Mouse (Mus musculus) cerebellum, postnatal 10 days (tissue): ENCODE data around the gene Snx6.

Experiments
- DNase-seq, 2 experiments: peaks; one replicate each; pipeline ENCODE4 v3.0.0; 2021; ENCODE audit warnings: mixed read lengths in 2 of 2

Snx6 gene

DNA sequence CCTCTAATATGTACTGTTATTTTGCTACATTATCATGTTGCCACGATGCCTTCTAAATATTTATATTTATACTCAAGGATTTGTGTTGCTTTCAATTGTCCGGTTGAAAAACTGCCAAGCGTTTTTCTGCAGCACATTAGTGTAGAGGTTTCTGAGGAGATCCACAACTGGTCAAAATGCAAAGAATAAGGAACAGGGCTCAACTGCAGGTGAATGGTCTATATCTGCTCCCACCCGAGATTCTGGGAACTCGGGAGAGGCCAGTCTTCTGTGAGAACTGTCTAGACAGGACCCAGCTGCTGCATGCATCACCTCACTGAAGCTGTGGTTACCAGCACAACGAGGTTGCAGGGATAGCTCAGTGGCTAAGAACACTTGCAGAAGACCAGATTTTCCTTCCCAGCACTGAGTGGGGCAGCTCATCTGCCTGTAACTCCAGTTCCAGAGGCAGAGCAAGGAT lies 97.7 kb downstream of the Snx6 start:
- peak; percentile 26 to 53 for DNase-seq

DNA sequence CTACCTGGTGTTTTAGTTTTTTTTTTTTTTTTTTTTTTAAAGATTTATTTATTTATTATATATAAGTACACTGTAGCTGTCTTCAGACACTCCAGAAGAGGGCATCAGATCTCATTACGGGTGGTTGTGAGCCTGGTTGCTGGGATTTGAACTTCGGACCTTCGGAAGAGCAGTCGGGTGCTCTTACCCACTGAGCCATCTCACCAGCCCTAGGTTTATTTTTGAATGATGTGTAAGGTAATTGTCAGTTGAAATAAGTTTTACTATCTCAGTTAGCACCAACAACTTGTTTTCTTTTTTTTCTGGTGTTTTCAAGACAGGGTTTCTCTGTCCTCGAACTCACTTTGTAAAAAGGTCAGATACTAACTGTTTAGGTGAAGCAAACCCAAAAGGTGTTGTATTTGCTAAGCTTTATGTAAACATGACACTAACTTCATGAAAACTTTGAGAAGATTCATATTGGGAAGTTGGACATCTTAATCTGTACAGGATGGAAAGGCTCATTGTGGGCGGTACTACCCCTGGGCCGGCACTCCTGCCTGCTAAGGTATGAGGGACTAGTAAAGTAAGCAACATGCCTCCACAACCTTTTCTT lies 98.4 kb downstream of the Snx6 start:
- DNase-seq = peak; percentile 45 to 57
